Mouse (Mus musculus): ENCODE results near the gene Gm43638. TPM values are rescaled to one million over a fixed set of nuclear protein-coding genes. Genes with fewer than 3 reads are reported as not detected.

Gm43638 gene
- not detected in 2 replicates for polyA plus RNA-seq (2015; fragmentation: Nextera tagmentation; extraction: Ambion mirVana)

DNA sequence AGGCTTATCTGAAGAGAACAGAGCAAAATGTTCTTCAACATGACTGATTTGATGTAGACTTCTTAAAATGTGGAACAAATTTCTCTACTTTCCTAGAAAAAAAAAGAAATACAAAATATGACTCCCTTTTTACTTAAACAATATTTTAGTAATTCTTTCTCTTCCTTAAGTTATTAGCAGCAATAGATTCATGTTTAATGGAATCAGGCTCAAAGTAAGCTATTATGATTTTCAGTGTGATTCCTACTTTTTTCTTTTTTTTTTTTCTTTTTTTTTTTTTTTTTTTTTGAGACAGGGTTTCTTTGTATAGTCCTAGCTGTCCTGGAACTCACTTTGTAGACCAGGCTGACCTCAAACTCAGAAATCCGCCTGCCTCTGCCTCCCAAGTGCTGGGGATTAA lies at the start of gene Gm43638:
Gene Gm43638, minus strand, starts transcription at position 101 of the 400 bp plus-strand sequence.

GRCm38 (mm10) chr5:87490771-87491170 lies 4.2 kb upstream of the Gm43638 start, which contains the start of gene Ugt2a1:
Ugt2a1 (minus strand) TSS chr5:87490871.

GRCm38 (mm10) chr5:87482160-87482559 lies 4.4 kb downstream of the Gm43638 start, which contains the start of gene Ugt2a2:
Ugt2a2 (minus strand) TSS chr5:87482260.

GRCm38 (mm10) chr5:87424041-87424440 lies 62.6 kb downstream of the Gm43638 start, which contains the start of gene Ugt2b38:
Ugt2b38 (minus strand) TSS chr5:87424203.

Other genes with a start within 250 kb of the Gm43638 start
- gene Ugt2b37, start 232.0 kb downstream of the Gm43638 start, polyA plus RNA-seq (2015; fragmentation: Nextera tagmentation; extraction: Ambion mirVana): not detected in 2 replicates
- not detected in 2 replicates for gene Ugt2a3, start 149.6 kb downstream of the Gm43638 start, polyA plus RNA-seq (2015; fragmentation: Nextera tagmentation; extraction: Ambion mirVana)
- not detected in 2 replicates for gene Ugt2b38, start 62.6 kb downstream of the Gm43638 start, polyA plus RNA-seq (2015; fragmentation: Nextera tagmentation; extraction: Ambion mirVana)
- gene Ugt2a2, start 4.5 kb downstream of the Gm43638 start, polyA plus RNA-seq (2015; fragmentation: Nextera tagmentation; extraction: Ambion mirVana): not detected in 2 replicates
- gene Ugt2a1, start 4.1 kb upstream of the Gm43638 start, polyA plus RNA-seq (2015; fragmentation: Nextera tagmentation; extraction: Ambion mirVana): not detected in 2 replicates
- 0.11 and 1.0 TPM in 2 replicates for gene Sult1b1, start 51.4 kb upstream of the Gm43638 start, polyA plus RNA-seq (2015; fragmentation: Nextera tagmentation; extraction: Ambion mirVana)
- 2.1 and 2.9 TPM in 2 replicates for gene Sult1d1, start 82.2 kb upstream of the Gm43638 start, polyA plus RNA-seq (2015; fragmentation: Nextera tagmentation; extraction: Ambion mirVana)
- gene Sult1e1, start 104.8 kb upstream of the Gm43638 start, polyA plus RNA-seq (2015; fragmentation: Nextera tagmentation; extraction: Ambion mirVana): 4.0 and 10.5 TPM in 2 replicates
- not detected in 2 replicates for gene Csn1s1, start 179.4 kb upstream of the Gm43638 start, polyA plus RNA-seq (2015; fragmentation: Nextera tagmentation; extraction: Ambion mirVana)
- 0.12 TPM in 1 of 2 replicates, not detected in the other for gene Csn2, start 212.8 kb upstream of the Gm43638 start, polyA plus RNA-seq (2015; fragmentation: Nextera tagmentation; extraction: Ambion mirVana)